Mouse (Mus musculus): ENCODE measurements around the gene Rcbtb2.

- TF ChIP-seq CTCF (IDR thresholded peaks at IDR 0.05; ENCODE audit: control insufficient read depth, insufficient read depth, insufficient replicate concordance, low read depth, low read length) (no peak), POLR2A (IDR thresholded peaks at IDR 0.05; ENCODE audit: control insufficient read depth, low read depth, low read length) (no peak)
Measured at GRCm38 (mm10) chr14:73165136-73165535, 42.3 kb downstream of the Rcbtb2 start.

Data from testis, adult 2 months (tissue).